Mouse (Mus musculus) forebrain, embryonic 14.5 days (tissue): ENCODE data around the gene Lnx1. TPM values are rescaled to one million over a fixed set of nuclear protein-coding genes. Genes with fewer than 3 reads are reported as not detected.

Source experiments
- ATAC-seq: fragments of 200-750 bp; cut with Nextera tagmentation; 2 replicates; pipeline ENCODE4 v1.8.0; 2017; ENCODE audit warnings: mild to moderate bottlenecking, moderate library complexity
- DNase-seq: peaks from one replicate; pipeline ENCODE4 v3.0.0-alpha.2; 2015; ENCODE audit warnings: low spot score
- H3K27ac ChIP-seq: fragments of 300-500 bp; sonication (generic); 2 replicates; pipeline ENCODE4 v1.5.1; 2014; ENCODE audit warnings: low read depth, mild to moderate bottlenecking, control low read depth, low read length, moderate library complexity
- H3K27me3 ChIP-seq: fragments of 300-500 bp; sonication (generic); replicated peaks from 2 replicates; pipeline ENCODE4 v1.6.1; 2014; ENCODE audit warnings: low read length, control low read depth, mixed read lengths; ENCODE audit not compliant: control insufficient read depth, insufficient read depth
- H3K36me3 ChIP-seq: fragments of 300-500 bp; sonication (generic); 2 replicates; pipeline ENCODE4 v1.6.1; 2014; ENCODE audit warnings: low read length, control low read depth; ENCODE audit not compliant: control insufficient read depth, insufficient read depth
- H3K4me1 ChIP-seq: fragments of 300-500 bp; sonication (generic); 2 replicates; pipeline ENCODE4 v1.6.1; 2014; ENCODE audit warnings: antibody characterized with exemption, low read length, control low read depth; ENCODE audit not compliant: control insufficient read depth, insufficient read depth
- H3K4me2 ChIP-seq: fragments of 300-500 bp; sonication (generic); 2 replicates; pipeline ENCODE4 v1.6.1; 2014; ENCODE audit warnings: mild to moderate bottlenecking, control low read depth, low read length
- H3K4me3 ChIP-seq: fragments of 300-500 bp; sonication (generic); 2 replicates; pipeline ENCODE4 v1.5.1; 2014; ENCODE audit warnings: low read depth, low read length, control low read depth
- H3K9ac ChIP-seq: fragments of 300-500 bp; sonication (generic); 2 replicates; pipeline ENCODE4 v1.6.1; 2014; ENCODE audit warnings: mild to moderate bottlenecking, low read length, control low read depth, moderate library complexity
- H3K9me3 ChIP-seq: fragments of 300-500 bp; sonication (generic); replicated peaks from 2 replicates; pipeline ENCODE4 v1.6.1; 2016; ENCODE audit warnings: low read length, control low read depth, mixed read lengths; ENCODE audit not compliant: control insufficient read depth
- WGBS: fragments of 180-500 bp; shearing (Covaris S2); extraction: QIAGEN DNeasy Blood & Tissue Kit; methylation state at CpG from one replicate; pipeline ENCODE4 v1.1.7; 2014; 5-methylcytosine and 5-hydroxymethylcytosine counted together
- polyA plus RNA-seq: library from polyadenylated mRNA; unstranded; fragments of >200 nt; fragmentation: Nextera tagmentation; extraction: Ambion mirVana; gene quantifications from 2 replicates; pipeline ENCODE4 v1.2.1, GENCODE M21; 2014

Gene Lnx1
- polyA plus RNA-seq, 1 experiment from 2014 or later, result 2.8 TPM

DNA sequence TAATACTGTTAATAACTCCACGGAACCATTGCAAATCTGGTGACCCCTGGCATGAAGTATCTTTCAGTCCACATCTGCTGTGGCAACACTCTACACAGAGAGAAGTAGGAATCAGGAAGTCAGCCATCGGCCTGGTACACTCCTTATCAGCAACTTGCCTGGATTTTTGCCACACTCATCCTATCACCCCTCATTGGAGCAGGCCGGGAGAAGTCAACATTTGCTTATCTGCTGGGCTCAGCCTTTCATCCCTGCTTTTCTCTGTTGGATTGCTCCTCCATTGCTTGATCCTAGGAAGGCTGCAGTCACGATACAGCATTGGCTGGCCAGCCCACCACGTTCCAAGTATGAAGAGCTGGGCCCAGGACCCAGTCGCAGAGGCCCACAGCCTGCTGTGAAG is 26.9 kb upstream of the Lnx1 start:
- ATAC-seq, result no peak
- Histone ChIP-seq H3K27ac (no peak overlapping the region), H3K4me1 (no peaks in the 10 kb centered on the region; the same call in 1 of the 2 replicates), H3K4me3 (no peak overlapping the region), H3K36me3 (no peaks in the 10 kb centered on the region), H3K4me2 (no peak overlapping the region), H3K9me3 (no peaks in the 10 kb centered on the region), H3K27me3 (no peaks in the 10 kb centered on the region), H3K9ac (no peak overlapping the region)
- WGBS, result 90% methylated on average over 6 of the region's 6 CpGs
- DNase-seq, result no peak

DNA sequence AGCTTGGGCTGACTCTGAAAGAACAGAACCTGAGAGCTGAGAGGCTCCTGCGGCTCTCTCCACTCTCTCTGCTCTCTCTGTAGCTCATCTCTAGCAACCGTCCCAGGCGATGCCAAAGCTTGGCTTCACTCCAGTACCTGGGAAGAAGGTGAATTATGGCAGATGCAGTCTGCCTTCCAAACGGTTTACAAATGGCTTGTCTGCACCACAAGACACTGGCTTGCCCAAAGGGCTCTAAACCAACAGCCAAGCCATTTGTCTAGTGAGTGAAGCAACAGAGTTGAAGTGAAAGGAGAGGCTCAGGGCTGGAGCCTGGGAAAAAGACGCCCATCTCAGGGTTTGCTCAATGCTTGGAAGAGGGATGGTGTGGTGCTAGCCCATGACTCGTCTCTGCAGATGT is 25.5 kb upstream of the Lnx1 start:
- DNase-seq, result no peak
- no peak overlapping the region for H3K27ac ChIP-seq
- WGBS, result 77% methylated on average over 6 of the region's 6 CpGs
- H3K36me3 ChIP-seq, result no peaks in the 10 kb centered on the region
- no peaks in the 10 kb centered on the region; the same call in 1 of the 2 replicates for H3K4me1 ChIP-seq
- no peak overlapping the region for H3K4me2 ChIP-seq
- no peaks in the 10 kb centered on the region for H3K9me3 ChIP-seq
- H3K4me3 ChIP-seq, result no peak overlapping the region
- H3K27me3 ChIP-seq, result no peaks in the 10 kb centered on the region
- no peak for ATAC-seq
- no peak overlapping the region for H3K9ac ChIP-seq

DNA sequence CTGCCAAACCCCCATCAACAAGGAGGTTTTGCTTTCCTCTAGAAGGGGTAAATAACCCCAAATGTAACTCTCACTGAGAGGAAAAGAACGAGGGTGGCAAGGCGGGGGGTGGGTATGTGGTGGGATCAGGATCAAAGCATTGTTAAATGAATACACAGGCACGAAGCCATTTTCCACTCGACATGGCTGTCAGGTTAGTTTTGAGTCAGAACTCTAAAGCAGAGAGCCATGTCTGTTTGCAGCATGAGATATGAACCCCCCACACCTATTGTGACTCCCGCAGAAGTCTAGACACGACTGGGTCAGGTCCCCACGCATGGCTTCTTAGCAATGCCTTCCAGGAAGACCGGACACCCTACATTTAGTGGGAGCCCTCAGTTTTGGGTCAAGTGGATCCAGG is 24.6 kb upstream of the Lnx1 start:
- DNase-seq (no peak), ATAC-seq (no peak)
- no peaks in the 10 kb centered on the region for H3K9me3 ChIP-seq
- no peak overlapping the region for H3K4me2 ChIP-seq
- H3K4me3 ChIP-seq, result no peak overlapping the region
- H3K27ac ChIP-seq, result no peak overlapping the region
- no peak overlapping the region for H3K9ac ChIP-seq
- H3K27me3 ChIP-seq, result no peaks in the 10 kb centered on the region
- WGBS, result 64% methylated on average over 8 of the region's 8 CpGs
- H3K4me1 ChIP-seq, result no peaks in the 10 kb centered on the region; the same call in 1 of the 2 replicates
- H3K36me3 ChIP-seq, result no peaks in the 10 kb centered on the region

DNA sequence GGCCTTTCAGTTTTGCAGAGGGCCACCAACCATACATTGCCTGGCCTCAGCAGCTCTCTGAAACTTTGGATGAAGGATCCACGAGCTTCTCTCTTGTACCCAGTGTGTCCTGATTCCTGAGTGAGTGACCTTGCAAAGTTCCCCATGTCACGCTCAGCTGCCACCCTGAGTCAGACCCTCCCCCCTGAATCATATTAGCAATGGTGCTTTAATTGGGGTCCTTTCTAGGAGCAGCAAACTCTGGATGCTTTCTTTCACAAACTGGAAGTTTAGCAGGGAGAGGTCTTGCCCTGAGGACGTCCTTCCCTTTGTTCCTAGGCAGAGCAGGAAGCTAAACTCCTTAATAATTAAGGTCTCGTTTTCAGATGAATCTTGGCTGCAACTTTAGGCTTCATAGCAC is 22.8 kb upstream of the Lnx1 start:
- Histone ChIP-seq H3K4me1 (no peaks in the 10 kb centered on the region), H3K9me3 (no peaks in the 10 kb centered on the region), H3K27me3 (no peaks in the 10 kb centered on the region), H3K27ac (no peak overlapping the region), H3K4me2 (no peak overlapping the region), H3K36me3 (no peaks in the 10 kb centered on the region), H3K4me3 (no peak overlapping the region), H3K9ac (no peak overlapping the region)
- no peak for DNase-seq
- ATAC-seq, result no peak
- WGBS, result 40% methylated on average over 4 of the region's 4 CpGs

DNA sequence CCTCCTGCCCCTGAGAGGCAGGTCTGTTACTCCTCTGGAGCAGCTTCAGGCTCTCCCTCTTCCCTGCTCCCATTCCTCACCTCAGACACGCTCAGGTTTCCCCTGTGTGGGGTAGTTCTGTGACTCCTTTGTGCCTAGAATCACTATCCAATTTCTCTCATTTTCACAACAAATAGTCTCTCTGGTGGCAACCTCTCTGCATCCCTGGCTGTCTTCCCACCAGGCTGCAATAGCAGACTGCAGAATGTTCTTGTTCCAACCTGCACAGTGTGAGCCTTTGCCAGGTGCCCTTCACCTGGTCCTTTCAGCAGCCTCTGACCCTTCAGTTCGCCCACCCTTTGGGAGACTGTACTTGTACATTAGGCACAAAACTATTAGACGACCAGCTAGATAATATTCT is 19.1 kb upstream of the Lnx1 start:
- ATAC-seq, result no peak
- Histone ChIP-seq H3K27me3 (no peaks in the 10 kb centered on the region), H3K4me1 (no peaks in the 10 kb centered on the region), H3K4me3 (no peak overlapping the region), H3K9me3 (no peaks in the 10 kb centered on the region), H3K36me3 (no peaks in the 10 kb centered on the region), H3K9ac (no peak overlapping the region), H3K4me2 (no peak overlapping the region), H3K27ac (no peak overlapping the region)
- DNase-seq, result no peak
- 67% methylated on average over 3 of the region's 3 CpGs for WGBS

DNA sequence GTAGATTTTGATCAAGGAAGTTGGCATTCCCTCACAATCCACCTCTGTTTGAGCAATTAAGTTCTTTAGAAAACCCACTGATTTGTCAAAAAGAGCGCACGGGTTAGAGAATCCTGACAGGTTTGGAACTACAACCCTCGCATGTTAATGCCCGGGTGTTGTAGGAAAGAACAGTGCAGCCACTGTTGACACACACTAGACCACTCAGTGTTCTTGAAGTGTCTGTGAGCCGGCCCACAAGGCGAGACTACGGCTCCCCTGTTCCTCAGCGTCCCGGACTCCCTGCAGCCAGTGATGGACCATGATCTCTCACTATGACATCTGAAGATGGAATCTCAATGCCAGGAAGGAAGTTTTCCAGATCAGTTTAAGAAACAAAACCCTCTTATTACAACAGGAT is 17.9 kb upstream of the Lnx1 start:
- H3K27ac ChIP-seq, result no peak overlapping the region
- H3K9ac ChIP-seq, result no peak overlapping the region
- H3K27me3 ChIP-seq, result no peaks in the 10 kb centered on the region
- ATAC-seq (peak; percentile 29; the same call in 1 of the 2 replicates), DNase-seq (no peak)
- H3K4me3 ChIP-seq, result no peak overlapping the region
- H3K9me3 ChIP-seq, result no peaks in the 10 kb centered on the region
- 0 out of 2 replicates have a peak overlapping the region, but pooled peaks have one; percentile 3 for H3K4me2 ChIP-seq
- H3K4me1 ChIP-seq, result no peaks in the 10 kb centered on the region; the same call in 1 of the 2 replicates
- H3K36me3 ChIP-seq, result no peaks in the 10 kb centered on the region
- 25% methylated on average over 9 of the region's 9 CpGs for WGBS

DNA sequence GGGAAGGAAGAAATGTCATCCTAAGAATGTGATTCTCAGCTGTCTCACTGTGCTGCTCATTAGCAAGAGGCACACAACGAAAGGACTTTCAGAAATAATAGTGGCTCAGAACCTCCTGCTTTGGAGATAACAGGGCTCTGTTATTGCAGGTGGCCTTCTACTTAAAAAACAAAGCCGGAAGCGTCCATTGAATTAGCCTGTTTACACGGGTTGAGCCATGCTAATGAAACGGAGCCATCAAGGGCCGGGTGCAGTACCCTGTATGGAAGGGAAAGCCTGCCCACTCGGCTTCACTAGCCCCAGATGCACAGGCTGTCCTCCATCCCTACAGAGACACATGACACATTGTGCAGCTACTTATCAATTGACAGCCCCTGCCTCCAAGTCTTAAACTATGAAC is 13.5 kb upstream of the Lnx1 start:
- ATAC-seq (no peak), DNase-seq (no peak)
- no peaks in the 10 kb centered on the region for H3K36me3 ChIP-seq
- H3K4me2 ChIP-seq, result no peak overlapping the region
- no peaks in the 10 kb centered on the region for H3K27me3 ChIP-seq
- no peaks in the 10 kb centered on the region for H3K9me3 ChIP-seq
- H3K27ac ChIP-seq, result no peak overlapping the region
- H3K4me3 ChIP-seq, result no peak overlapping the region
- no peak overlapping the region for H3K9ac ChIP-seq
- H3K4me1 ChIP-seq, result no peaks in the 10 kb centered on the region; the same call in 1 of the 2 replicates
- WGBS, result under 1% methylated on average over 7 of the region's 7 CpGs

DNA sequence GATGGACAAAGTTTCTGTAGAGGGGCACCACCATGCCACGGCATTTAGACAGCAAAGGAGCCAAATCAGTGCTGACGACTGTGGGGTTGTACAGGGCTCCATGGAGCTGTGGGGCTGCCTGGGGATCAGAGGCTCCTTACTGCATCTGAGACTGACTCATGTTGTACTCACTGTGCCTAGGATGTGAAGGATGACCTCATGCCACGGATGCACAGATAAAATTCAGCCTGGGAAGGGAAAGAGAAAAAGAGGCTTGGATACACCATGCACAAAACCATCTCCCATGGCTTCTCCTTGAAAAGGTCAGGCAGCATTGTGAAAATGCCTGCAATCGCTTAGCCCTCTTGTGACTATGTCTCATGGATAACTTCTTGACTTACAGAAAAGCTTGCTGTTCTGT is 10.1 kb upstream of the Lnx1 start:
- no peaks in the 10 kb centered on the region for H3K9me3 ChIP-seq
- ATAC-seq, result no peak
- H3K36me3 ChIP-seq, result no peaks in the 10 kb centered on the region
- no peaks in the 10 kb centered on the region; the same call in 1 of the 2 replicates for H3K4me1 ChIP-seq
- DNase-seq, result no peak
- no peak overlapping the region for H3K4me3 ChIP-seq
- no peak overlapping the region for H3K4me2 ChIP-seq
- H3K27me3 ChIP-seq, result no peaks in the 10 kb centered on the region
- no peak overlapping the region for H3K27ac ChIP-seq
- no peak overlapping the region for H3K9ac ChIP-seq
- WGBS, result 79% methylated on average over 4 of the region's 4 CpGs

DNA sequence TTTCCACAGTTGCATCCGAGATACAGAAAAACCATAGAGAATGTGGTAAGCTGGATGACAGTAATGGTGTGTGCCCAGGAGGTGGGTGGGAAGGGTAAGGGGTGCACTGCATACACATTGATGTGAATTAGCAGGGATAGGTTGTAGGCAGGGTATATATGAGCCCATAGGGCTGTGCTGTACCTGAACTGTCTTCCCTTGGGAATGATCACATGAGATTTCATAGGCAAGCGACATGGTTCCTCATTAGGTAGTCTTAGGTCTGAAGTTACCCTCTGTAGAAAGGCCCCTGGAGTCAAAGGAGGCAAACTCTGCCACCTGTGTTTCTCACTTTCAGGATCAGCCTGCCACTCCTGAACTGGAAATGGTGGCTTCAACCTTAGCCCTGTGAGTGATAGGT is 9.3 kb upstream of the Lnx1 start:
- Histone ChIP-seq H3K4me2 (no peak overlapping the region), H3K4me3 (no peak overlapping the region), H3K9ac (no peak overlapping the region), H3K27ac (no peak overlapping the region), H3K36me3 (no peaks in the 10 kb centered on the region), H3K9me3 (no peaks in the 10 kb centered on the region), H3K27me3 (no peaks in the 10 kb centered on the region), H3K4me1 (no peaks in the 10 kb centered on the region; the same call in 1 of the 2 replicates)
- no peak for DNase-seq
- 89% methylated on average over 2 of the region's 2 CpGs for WGBS
- no peak for ATAC-seq
